Mouse (Mus musculus) right cerebral cortex, adult 2 months (tissue): Measurements from ENCODE around the gene Nfkbib.
A peak's percentile ranks its signal among the peaks of the same experiment; 100 is the strongest.

ENCODE experiments used
- DNase-seq, 2 experiments: peaks; one replicate each; pipeline ENCODE4 v3.0.0; 2021 to 2022; ENCODE audit warnings: low spot score in 2 of 2

Nfkbib gene

GRCm38 (mm10) chr7:28799994-28800393 lies 32.7 kb upstream of the Nfkbib start:
- DNase-seq = no peak

GRCm38 (mm10) chr7:28796562-28796975 lies 29.3 kb upstream of the Nfkbib start:
- DNase-seq = peak; percentile 77 to 80

GRCm38 (mm10) chr7:28795832-28796231 lies 28.5 kb upstream of the Nfkbib start:
- DNase-seq = no peak

GRCm38 (mm10) chr7:28794496-28794895 lies 27.2 kb upstream of the Nfkbib start:
- DNase-seq = no peak

- DNase-seq = no peak
These were observed 26.5 kb upstream of the Nfkbib start for GRCm38 (mm10) chr7:28793834-28794233.

- no peak for DNase-seq
These were observed 25.3 kb upstream of the Nfkbib start for GRCm38 (mm10) chr7:28792391-28793185.

GRCm38 (mm10) chr7:28791706-28792105 lies 24.4 kb upstream of the Nfkbib start:
- DNase-seq = no peak

- no peak for DNase-seq
These were observed 22.9 kb upstream of the Nfkbib start for GRCm38 (mm10) chr7:28790066-28790806.

- DNase-seq = no peak
These were observed 21.9 kb upstream of the Nfkbib start for GRCm38 (mm10) chr7:28789235-28789634.

- no peak for DNase-seq
These were observed 21.2 kb upstream of the Nfkbib start, which contains the start of gene Rinl for GRCm38 (mm10) chr7:28788307-28789195. Gene Rinl, plus strand, starts transcription at chr7:28788969.

GRCm38 (mm10) chr7:28787884-28788283 lies 20.6 kb upstream of the Nfkbib start:
- no peak for DNase-seq

- no peak for DNase-seq
These were observed 17.8 kb upstream of the Nfkbib start for GRCm38 (mm10) chr7:28785161-28785560.

GRCm38 (mm10) chr7:28781261-28781663 lies 13.9 kb upstream of the Nfkbib start:
- DNase-seq = no peak

- DNase-seq = peak; percentile 51 to 54
These were observed 13.5 kb upstream of the Nfkbib start for GRCm38 (mm10) chr7:28780857-28781256.

GRCm38 (mm10) chr7:28780067-28780658 lies 12.9 kb upstream of the Nfkbib start:
- peak; percentile 93 to 94 for DNase-seq

GRCm38 (mm10) chr7:28778825-28779224 lies 11.5 kb upstream of the Nfkbib start:
- no peak for DNase-seq

- no peak for DNase-seq
These were observed 7.8 kb upstream of the Nfkbib start for GRCm38 (mm10) chr7:28775129-28775528.

- no peak for DNase-seq
These were observed 6.9 kb upstream of the Nfkbib start for GRCm38 (mm10) chr7:28774164-28774563.

GRCm38 (mm10) chr7:28773163-28773562 lies 5.9 kb upstream of the Nfkbib start:
- DNase-seq = no peak

- no peak for DNase-seq
These were observed 4.6 kb upstream of the Nfkbib start for GRCm38 (mm10) chr7:28771867-28772266.

- no peak for DNase-seq
These were observed 3.0 kb upstream of the Nfkbib start for GRCm38 (mm10) chr7:28770309-28770708.
